Mouse (Mus musculus) adrenal gland, adult 18-20 months (tissue): ENCODE measurements around the gene Ptms. TPM values are rescaled to one million over a fixed set of nuclear protein-coding genes. Genes with fewer than 3 reads are reported as not detected.
"Not testable (repeated sequence)": the region's sequence is repeated elsewhere in the genome, so short reads cannot be mapped to it uniquely, and the experiment has no call there.

ENCODE experiments used
- DNase-seq, 2 experiments: peaks; one replicate each; pipeline ENCODE4 v3.0.0; 2021 to 2022; ENCODE audit warnings: low spot score in 2 of 2
- total RNA-seq, 2 experiments: library from RNA; stranded (reverse); gene quantifications; 1 replicate in 1 of 2; 2 replicates in 1 of 2; pipeline ENCODE4 v1.2.3; 2021

Ptms gene
- total RNA-seq, 2 experiments from 2014 or later = 770 to 874 TPM

DNA sequence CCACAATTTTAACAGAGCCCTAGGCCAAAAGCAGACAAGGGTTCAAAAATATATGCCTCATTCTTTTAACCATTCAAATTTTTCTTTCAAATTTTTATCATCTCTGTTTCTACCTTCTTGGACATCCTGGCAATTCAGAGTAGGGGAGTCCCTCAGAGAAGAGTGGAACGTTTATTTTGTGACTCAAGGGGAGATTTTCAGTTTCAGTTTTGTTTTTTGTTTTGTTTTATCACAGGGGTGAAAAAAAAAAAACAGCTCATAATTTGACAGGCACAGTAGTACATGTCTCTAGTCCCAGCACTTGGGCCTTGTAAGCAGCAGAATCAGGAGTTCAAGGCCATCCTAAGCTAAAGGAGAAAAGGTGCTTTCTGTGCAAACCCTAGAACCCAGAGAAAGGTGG lies 12.1 kb downstream of the Ptms start:
- no peak for DNase-seq

DNA sequence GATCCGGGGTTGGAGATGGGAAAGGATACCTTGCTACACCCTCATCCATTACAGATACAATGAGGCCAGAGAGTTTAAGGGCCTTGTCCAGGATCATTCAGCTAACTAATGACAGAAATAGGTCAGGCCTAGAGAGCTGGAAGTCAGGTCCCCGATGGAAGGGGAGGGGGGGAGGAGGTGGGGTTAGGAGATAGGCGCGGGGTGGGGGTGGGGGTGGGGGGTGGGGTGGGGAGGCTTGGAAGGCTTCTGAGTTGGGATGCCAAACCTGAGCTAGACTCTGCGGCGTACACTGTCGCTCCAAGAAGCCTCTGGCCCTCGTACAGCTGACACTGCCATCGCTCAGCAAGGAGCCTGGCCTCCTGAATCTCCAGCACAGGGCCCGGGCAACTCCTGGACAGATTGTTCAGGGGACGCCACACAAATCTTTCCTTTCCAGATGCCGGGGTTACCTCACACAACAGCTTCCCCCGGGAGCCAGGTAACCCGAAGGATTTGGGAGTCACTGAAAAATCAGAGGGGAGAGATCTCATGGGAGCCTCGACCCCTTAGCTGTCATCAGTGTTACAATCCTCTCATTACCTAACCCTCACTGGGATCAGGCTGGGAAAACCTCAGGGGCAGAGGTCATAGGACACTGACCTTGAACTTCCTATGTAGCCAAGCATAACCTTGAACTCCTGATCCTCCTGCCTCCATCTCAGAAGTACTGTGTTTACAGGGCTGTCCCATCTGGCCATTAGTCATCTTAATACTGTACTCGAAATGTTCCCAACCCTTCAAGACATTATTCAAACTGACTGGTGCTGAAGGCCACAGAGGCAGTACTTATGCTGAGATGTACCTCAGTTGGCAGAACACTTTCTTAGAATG lies 14.7 kb downstream of the Ptms start:
- no peak for DNase-seq

DNA sequence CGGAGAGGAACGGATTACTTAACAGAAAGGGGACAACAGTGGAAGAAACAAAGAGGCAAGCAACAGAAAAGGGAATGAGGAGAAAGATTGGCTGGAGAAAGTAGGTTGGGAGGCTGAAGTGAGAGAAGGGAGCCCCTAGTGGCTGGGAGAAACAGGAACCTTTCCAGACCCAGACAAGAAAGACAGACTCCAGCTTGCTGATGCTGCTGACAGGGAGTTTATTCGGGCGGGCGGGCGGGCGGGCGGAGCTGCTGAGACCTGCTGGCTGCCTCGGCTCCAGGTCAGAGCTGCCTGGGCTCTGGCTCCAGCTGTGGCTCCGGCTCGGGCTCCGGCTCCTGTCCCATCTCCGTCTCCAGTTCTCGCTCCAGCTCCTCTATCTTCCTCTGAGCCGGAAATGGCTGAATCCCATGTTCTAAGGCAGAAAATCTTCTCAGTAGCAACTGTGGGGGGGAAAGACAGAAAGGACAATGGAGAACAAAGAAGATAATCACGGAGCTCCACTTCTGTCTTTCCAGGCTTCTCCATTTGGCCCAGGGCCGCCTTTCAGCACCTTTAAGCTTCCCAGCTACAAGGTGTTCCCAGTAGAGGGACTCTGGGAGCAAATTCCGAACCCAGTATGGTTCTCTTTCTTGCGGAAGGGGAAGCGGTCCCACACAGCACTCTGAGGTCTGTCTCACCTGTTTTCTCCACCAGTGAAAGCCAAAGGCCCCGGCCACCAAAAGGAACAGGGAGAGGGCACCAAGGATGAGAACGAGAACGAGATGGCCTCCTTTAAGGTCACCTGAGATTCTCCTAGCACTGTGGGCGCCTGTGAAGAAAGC lies 15.5 kb downstream of the Ptms start:
- peak in 1 of 2 experiments; percentile 33 for DNase-seq

DNA sequence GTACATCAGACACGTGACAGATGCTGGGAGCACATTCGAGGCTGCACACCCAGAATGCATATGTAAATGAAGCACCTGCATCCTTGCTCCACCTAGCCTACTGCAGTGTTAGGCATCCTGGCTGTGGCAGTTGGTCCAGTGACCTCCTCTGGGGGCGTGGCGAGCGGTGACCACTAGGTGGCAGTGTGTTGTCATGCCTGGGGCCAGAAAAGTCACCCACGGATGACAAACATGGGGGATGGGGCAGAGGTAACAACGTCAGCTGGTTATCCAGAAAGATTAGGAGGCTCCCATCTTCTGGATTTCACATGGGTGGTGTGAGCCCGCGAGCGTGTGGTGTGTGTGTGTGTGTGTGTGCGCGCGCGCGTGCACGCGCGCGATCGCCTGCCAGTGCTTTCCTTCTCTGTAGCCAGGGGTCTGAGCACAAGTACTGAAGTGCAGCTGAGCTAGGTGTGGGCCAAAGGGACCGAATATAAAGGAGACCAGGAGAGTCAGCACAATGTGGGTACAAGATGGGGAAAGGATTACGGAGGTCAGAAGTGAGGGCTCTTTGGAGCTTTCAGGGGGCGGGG lies 16.2 kb downstream of the Ptms start:
- peak; percentile 98 to 99 for DNase-seq

DNA sequence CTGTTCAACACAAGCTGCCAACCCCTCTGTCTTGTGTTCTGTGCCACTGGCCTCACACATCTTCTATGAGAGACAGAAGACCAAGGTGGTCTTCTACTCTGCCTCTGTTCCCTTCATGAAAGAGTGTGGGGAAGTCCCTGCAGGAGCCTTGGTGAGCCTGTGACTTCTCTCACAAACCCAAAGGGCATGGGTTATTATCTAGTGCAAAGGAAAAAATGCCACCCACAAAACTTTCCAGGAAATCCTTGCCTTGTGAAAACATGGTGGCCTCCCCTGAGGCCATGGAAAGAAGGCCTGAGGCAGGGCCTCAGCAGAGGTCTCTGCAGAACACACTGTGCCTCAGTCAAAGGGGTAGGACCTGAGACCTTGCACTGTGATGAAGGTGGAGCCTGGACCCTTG lies 18.1 kb downstream of the Ptms start:
- no peak for DNase-seq

DNA sequence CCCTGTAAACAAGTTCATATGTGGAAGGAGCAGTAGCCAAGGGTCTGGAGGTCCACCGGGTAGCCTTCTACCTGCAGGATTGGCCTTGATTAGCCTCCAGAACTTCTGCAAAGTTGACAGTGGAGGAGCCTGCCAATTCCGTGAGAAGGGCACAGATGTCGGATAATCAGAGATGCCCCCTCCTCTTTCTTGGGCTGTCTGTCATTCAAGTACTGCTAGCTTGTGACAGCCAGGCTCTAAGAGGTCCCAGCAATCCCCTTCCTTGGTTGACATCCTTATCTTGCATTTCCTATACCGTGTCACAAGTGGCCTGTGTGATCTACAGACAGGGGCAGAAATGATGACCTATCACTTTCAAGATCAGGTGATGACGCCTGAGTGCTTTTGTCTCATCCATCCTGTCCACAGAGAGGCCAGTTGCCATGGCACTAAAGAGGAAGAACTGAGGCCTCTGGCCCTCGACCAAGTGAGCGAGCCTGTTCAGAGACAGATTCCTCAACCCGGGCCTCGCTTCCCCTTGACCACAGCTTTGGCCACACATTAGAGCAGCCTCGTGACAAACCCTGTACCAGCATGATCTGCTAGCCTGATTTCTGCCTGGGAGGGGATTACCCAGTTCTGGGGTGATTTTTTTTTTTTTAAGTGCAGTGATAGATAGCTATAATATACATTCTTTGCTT lies 19.0 kb downstream of the Ptms start:
- DNase-seq = no peak

DNA sequence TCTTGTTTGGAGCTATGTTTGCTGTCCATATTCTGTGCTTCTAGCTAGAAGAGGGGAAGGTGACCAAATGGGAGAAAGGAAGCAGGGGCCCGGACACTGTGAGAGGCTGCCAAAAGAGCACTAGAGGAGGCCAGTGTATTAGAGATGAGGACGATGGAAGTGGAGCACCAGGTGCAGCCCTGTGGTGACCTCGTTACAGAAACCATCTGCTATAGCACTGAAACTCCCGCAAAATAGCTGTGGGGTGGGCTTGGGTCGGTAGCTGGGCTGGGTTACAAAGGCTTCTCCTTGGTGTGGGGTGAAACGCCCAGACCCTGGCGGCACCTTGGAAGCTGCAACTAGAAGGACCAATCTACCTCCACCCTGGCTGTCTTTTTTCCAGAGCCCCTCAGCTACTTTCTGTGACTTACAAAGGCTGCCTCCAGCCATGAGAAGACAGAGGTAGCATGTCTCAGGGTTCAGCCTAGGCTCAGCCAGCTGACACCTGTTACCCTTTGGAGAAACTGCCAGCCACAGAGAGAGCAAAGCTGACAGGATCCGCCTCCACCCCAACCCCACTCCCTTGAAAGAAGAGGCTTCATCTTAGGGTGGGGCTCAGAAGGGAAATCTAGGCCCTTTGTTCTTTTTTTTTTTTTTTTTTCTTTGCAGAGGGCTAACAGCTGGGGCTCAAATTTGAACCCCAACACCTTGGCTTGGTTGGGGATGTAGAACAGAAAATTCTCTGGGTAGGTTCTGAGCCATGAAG lies 19.7 kb downstream of the Ptms start:
- DNase-seq = no peak

- no peak for DNase-seq
These were observed 21.5 kb downstream of the Ptms start for GRCm38 (mm10) chr6:124898359-124898758.

DNA sequence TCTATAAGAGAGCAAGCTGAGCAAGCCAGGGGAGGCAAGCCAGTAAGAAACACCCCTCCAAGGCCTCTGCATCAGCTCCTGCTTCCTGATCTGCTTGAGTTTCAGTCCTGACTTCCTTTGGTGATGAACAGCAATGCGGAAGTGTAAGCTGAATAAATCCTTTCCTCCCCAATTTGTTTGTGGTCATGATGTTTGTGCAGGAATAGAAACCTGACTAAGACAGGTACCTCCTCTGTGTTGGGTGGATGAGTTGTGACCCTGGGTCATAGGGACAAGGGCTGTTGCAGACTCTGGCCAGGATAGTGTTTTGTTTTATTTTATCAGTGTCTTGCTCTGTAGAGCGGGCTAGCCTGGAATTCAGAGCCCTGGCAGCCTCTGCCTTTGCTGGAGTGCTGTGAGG lies 25.8 kb downstream of the Ptms start:
- DNase-seq = not testable (repeated sequence)

DNA sequence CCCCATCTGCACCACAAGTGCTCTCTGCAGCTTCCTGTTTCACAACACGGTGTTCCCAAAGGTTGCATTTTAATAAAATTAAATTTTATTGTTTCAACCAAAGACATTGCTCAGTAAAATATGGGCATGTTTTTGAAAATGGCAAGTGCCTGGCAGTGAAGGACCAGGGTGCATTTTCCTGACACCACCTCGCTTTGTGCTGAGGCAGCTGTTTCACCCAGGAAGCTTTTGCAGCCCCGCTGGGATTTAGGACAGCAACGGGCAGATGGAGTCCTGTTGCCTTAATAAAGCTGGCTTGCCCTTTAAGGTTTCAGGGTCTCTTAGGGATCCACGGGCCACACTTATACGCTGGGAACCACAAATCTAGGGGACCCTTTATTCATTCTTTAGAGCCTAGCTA lies 28.9 kb downstream of the Ptms start:
- DNase-seq = no peak

DNA sequence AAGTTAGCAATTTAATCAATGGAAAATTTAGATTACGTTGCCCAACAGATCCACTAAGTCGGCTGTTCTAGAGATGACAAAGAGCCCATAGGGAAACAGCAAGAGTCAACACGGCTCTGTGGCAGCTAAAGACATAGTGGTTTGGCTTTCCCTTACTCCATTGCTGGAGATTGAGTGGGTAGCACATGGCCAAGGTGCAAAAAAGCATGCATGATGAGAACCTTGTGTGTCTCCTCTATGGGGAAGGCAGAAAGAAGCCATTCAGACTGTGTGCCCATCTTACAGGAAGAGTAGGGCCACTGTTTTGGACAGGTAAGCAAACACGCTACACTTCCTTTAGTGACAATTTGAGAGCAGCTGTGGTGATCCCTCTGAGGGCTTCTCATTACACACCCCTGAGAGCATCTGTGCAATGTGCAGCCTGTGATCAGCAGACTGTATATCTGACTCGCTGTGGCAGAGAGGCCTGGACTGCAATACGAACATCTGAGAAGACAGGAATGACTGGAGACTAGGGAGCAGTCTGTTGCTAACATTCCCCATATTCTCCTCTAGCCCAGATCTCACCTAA lies 31.3 kb downstream of the Ptms start:
- DNase-seq = no peak

DNA sequence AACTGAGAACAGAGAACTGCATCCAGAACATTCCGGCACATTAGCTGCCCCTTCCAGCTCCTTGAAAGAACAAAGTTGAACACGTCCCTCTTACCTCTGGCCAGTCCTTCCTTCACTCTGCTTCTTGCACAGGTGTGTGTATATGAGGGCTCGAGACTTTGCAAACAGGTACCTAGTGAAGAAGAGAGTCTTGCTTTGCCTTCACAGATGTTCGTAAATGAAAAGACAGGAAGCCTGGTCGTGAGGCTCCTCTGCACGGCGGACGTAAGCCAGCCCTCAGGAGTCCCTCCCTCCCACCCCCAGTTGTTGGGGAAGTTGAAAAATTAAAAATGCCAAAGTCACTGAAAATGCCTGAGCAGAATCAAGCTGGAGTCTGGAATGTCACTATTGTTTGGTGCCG lies 31.9 kb downstream of the Ptms start, which contains the start of gene Cd4:
Cd4 (minus strand) TSS at position 236 of the 400 bp plus-strand sequence.
- DNase-seq = no peak

GRCm38 (mm10) chr6:124885956-124886381 lies 33.9 kb downstream of the Ptms start:
- DNase-seq = no peak

- DNase-seq = no peak
These were observed 35.0 kb downstream of the Ptms start for GRCm38 (mm10) chr6:124884714-124885500.

- DNase-seq = no peak
These were observed 36.6 kb downstream of the Ptms start for GRCm38 (mm10) chr6:124883351-124883750.

GRCm38 (mm10) chr6:124881821-124882220 lies 38.1 kb downstream of the Ptms start:
- DNase-seq = no peak

DNA sequence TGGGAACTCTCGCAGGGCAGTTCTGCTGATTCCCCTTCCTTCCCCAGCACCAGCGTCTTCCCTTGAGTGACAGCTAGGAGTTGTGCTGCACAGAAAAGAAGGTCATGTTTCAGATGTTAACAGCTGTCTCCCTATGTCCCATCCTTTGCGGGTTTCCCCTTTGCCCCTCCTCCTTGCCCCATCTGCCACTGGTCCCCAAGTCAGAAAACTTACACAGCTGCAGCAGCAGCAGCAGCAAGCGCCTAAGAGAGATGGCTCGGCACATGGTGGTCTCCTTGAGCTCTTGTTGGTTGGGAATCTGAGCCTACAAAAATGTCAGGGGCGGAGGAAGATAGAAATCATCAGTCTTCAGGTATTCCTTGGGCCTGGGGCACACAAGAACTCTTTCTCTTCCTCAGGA lies 40.5 kb downstream of the Ptms start:
- no peak for DNase-seq

- DNase-seq = no peak
These were observed 45.6 kb downstream of the Ptms start for GRCm38 (mm10) chr6:124874348-124874747.

DNA sequence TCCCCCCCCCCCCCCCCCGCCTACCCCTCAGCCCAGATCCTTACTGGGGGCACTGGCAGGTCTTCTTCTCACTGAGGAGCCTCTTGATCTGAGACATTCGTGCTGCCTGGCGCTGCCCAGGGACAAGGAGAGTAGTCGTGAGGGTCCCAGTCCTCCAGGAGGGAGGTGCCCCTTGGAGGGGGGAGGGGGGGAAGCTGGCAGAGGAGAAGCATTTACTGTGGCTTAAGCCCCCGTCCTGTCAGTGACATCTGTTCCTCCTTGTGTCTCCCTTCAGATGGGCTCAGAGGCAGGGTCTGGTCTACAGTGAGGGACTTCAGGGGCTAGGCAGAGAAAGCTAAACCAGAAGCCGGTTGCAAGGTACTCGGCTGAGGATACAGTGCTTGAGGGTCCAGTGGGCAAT lies 53.3 kb downstream of the Ptms start:
- DNase-seq = no peak
